Comparison of ENCODE assay signal across 8 mouse cellular contexts in the genomic region with DNA sequence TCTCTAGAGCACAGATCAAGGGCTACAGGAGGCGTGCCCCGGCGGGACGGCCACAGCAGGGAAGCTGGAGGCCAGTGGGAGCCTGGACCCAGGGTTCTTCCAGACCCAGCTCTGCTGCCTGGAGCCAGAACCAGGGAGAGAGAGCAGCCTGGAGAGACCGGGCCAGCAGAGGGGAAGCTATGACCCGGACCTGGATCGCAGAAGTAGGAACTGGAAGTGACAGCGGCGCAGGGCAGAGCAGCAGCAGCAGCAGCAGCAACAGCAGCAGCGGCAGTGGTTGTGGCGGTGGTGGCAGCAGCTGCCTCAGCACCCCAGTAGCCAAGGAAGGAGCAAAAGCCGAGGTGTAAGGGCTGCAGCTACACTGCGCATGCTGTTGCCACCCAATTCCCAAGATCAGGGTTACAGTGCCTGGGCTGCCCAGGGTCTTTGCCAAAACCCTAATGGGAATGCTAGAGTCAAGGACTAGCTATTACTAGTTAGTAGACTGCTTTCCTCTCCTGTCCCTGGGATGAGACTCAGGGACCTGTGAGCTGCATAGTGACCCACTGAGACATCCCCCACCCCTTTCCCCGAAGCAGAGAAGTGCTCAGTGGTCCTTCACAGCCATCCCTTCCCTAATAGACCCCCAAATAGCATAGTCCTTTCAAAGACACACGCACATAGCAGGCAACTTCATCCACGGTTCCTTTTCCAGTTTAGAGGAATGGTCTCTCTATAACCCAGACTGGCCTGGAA. TPM values are rescaled to one million over a fixed set of nuclear protein-coding genes. Genes with fewer than 3 reads are reported as not detected.
DNase-seq lines count a peak whose midpoint lies in the region; ATAC-seq and TF ChIP-seq lines count a peak whose summit lies in the region.

No protein-coding gene starts in this region.

- H3K27ac ChIP-seq in embryonic facial prominence, embryonic 12.5 days = no peak overlapping the region
- H3K27ac ChIP-seq in heart, embryonic 11.5 days (ENCODE audit: low read depth, low read length) = no peak overlapping the region; the same call in 1 of the 2 replicates
- H3K27ac ChIP-seq in lung, embryonic 14.5 days (ENCODE audit: low read depth) = no peak overlapping the region
- H3K27ac ChIP-seq in neural tube, embryonic 15.5 days (replicated peaks) = no peak overlapping the region

- peak overlapping the region; percentile 68 for H3K4me2 ChIP-seq in embryonic facial prominence, embryonic 12.5 days (replicated peaks)
- H3K4me2 ChIP-seq in heart, embryonic 11.5 days = peak overlapping the region; percentile 76
- peak overlapping the region; percentile 75 for H3K4me2 ChIP-seq in lung, embryonic 14.5 days
- peak overlapping the region; percentile 77 for H3K4me2 ChIP-seq in neural tube, embryonic 15.5 days

- peak overlapping the region; percentile 40 for H3K4me3 ChIP-seq in embryonic facial prominence, embryonic 12.5 days
- peak overlapping the region; percentile 54 for H3K4me3 ChIP-seq in heart, embryonic 11.5 days (ENCODE audit: low read depth, low read length)
- peak overlapping the region; percentile 41 for H3K4me3 ChIP-seq in lung, embryonic 14.5 days (ENCODE audit: low read depth, low read length)
- H3K4me3 ChIP-seq in neural tube, embryonic 15.5 days (replicated peaks) = peak overlapping the region; percentile 44

- H3K9me3 ChIP-seq in embryonic facial prominence, embryonic 12.5 days = no peaks in the 10 kb centered on the region
- H3K9me3 ChIP-seq in heart, embryonic 11.5 days (replicated peaks; ENCODE audit: control insufficient read depth, low read length) = no peaks in the 10 kb centered on the region
- no peaks in the 10 kb centered on the region for H3K9me3 ChIP-seq in lung, embryonic 14.5 days (ENCODE audit: low read depth, low read length)
- no peaks in the 10 kb centered on the region for H3K9me3 ChIP-seq in neural tube, embryonic 15.5 days (replicated peaks)

- H3K27me3 ChIP-seq in embryonic facial prominence, embryonic 12.5 days = no peaks in the 10 kb centered on the region
- H3K27me3 ChIP-seq in heart, embryonic 11.5 days (ENCODE audit: control insufficient read depth, insufficient read depth, low read length) = peaks cover 5% of the 10 kb centered on the region; the same call in 1 of the 2 replicates
- H3K27me3 ChIP-seq in lung, embryonic 14.5 days (ENCODE audit: insufficient read depth, low read length) = no peaks in the 10 kb centered on the region
- H3K27me3 ChIP-seq in neural tube, embryonic 15.5 days (replicated peaks) = no peaks in the 10 kb centered on the region

- H3K36me3 ChIP-seq in embryonic facial prominence, embryonic 12.5 days = no peaks in the 10 kb centered on the region
- no peaks in the 10 kb centered on the region for H3K36me3 ChIP-seq in heart, embryonic 11.5 days (ENCODE audit: control insufficient read depth, insufficient read depth, low read length)
- H3K36me3 ChIP-seq in lung, embryonic 14.5 days (ENCODE audit: insufficient read depth) = no peaks in the 10 kb centered on the region
- no peaks in the 10 kb centered on the region for H3K36me3 ChIP-seq in neural tube, embryonic 15.5 days

- ATAC-seq in embryonic facial prominence, embryonic 12.5 days (ENCODE audit: insufficient number of reproducible peaks, insufficient read depth, low FRiP score, low TSS enrichment) = peak; percentile 69; the same call in 1 of the 2 replicates
- no peak; the same call in 1 of the 2 replicates for ATAC-seq in heart, embryonic 11.5 days (replicated peaks; ENCODE audit: insufficient number of reproducible peaks, low FRiP score, low TSS enrichment)
- peak; percentile 85 for ATAC-seq in lung, embryonic 14.5 days (ENCODE audit: insufficient read depth)
- ATAC-seq in neural tube, embryonic 15.5 days (ENCODE audit: low FRiP score) = peak; percentile 91

- WGBS in embryonic facial prominence, embryonic 12.5 days = 35% methylated on average over 16 of the region's 16 CpGs
- 29% methylated on average over 16 of the region's 16 CpGs for whole genome bisulfite sequencing in heart, embryonic 11.5 days (ENCODE audit: insufficient replicate concordance)
- WGBS in lung, embryonic 14.5 days = 25% methylated on average over 16 of the region's 16 CpGs
- 23% methylated on average over 16 of the region's 16 CpGs for whole genome bisulfite sequencing in neural tube, embryonic 15.5 days

- no peaks in the 10 kb centered on the region for H3K4me1 ChIP-seq in embryonic facial prominence, embryonic 12.5 days
- no peaks in the 10 kb centered on the region for H3K4me1 ChIP-seq in heart, embryonic 11.5 days (ENCODE audit: control insufficient read depth, insufficient read depth, low read length)
- no peaks in the 10 kb centered on the region for H3K4me1 ChIP-seq in lung, embryonic 14.5 days (ENCODE audit: insufficient read depth)
- no peaks in the 10 kb centered on the region for H3K4me1 ChIP-seq in neural tube, embryonic 15.5 days

- DNase-seq in urinary bladder, adult 18-20 months (ENCODE audit: low spot score in 2 of 2) = peak; percentile 12 to 41
- DNase-seq in urinary bladder, postnatal 10 days (ENCODE audit: low spot score) = no peak
- DNase-seq in kidney, adult 9 months = peak; percentile 51
- DNase-seq in lung, embryonic 14.5 days = peak; percentile 44
- DNase-seq in thymus, postnatal 36 days = peak; percentile 51 to 61

- no peak for TF ChIP-seq CTCF in lung, embryonic 14.5 days (IDR thresholded peaks at IDR 0.05; ENCODE audit: low read depth)

- peak overlapping the region; percentile 33; the same call in 1 of the 2 replicates for H3K9ac ChIP-seq in embryonic facial prominence, embryonic 12.5 days
- H3K9ac ChIP-seq in heart, embryonic 11.5 days (ENCODE audit: low read depth, low read length) = peak overlapping the region; percentile 69; the same call in 1 of the 2 replicates
- H3K9ac ChIP-seq in lung, embryonic 14.5 days = peak overlapping the region; percentile 61
- H3K9ac ChIP-seq in neural tube, embryonic 15.5 days (replicated peaks) = peak overlapping the region; percentile 29

RNA-seq across cellular contexts. Expression of gene Arhgef6, which starts 11.9 kb away (rescaled TPM):
- polyA plus RNA-seq in embryonic facial prominence, embryonic 12.5 days (2016; fragmentation: Nextera tagmentation; extraction: Ambion mirVana) = 8.1 and 9.4 TPM in 2 replicates
- polyA plus RNA-seq in heart, embryonic 11.5 days (2014; fragmentation: Nextera tagmentation; extraction: Ambion mirVana) = 26.5 and 31.9 TPM in 2 replicates
- 19.4 and 27.9 TPM in 2 replicates for polyA plus RNA-seq in lung, embryonic 14.5 days (2014; fragmentation: Nextera tagmentation; extraction: Ambion mirVana)
- 5.6 and 9.8 TPM in 2 replicates for polyA plus RNA-seq in neural tube, embryonic 15.5 days (2015; fragmentation: Nextera tagmentation; extraction: Ambion mirVana)
